Mouse (Mus musculus) midbrain, embryonic 14.5 days (tissue): ENCODE results near the gene Mccc1. TPM values are rescaled to one million over a fixed set of nuclear protein-coding genes. Genes with fewer than 3 reads are reported as not detected.

Experiments
- ATAC-seq: fragments of 200-750 bp; cut with Nextera tagmentation; 2 replicates; pipeline ENCODE4 v1.8.0; 2017; ENCODE audit warnings: moderate number of reproducible peaks, moderate library complexity; ENCODE audit not compliant: low FRiP score, low TSS enrichment
- DNase-seq: peaks from one replicate; pipeline ENCODE4 v3.0.0-alpha.2; 2015
- H3K27ac ChIP-seq: fragments of 300-500 bp; sonication (generic); replicated peaks from 2 replicates; pipeline ENCODE4 v1.5.1; 2014; ENCODE audit warnings: mild to moderate bottlenecking, low read depth, low read length, moderate library complexity
- H3K27me3 ChIP-seq: fragments of 300-500 bp; sonication (generic); 2 replicates; pipeline ENCODE4 v1.6.1; 2014; ENCODE audit warnings: low read length, control low read depth, mixed read lengths; ENCODE audit not compliant: control insufficient read depth, insufficient read depth
- H3K36me3 ChIP-seq: fragments of 300-500 bp; sonication (generic); 2 replicates; pipeline ENCODE4 v1.6.1; 2014; ENCODE audit warnings: low read length, control low read depth; ENCODE audit not compliant: control insufficient read depth, insufficient read depth
- H3K4me1 ChIP-seq: fragments of 300-500 bp; sonication (generic); 2 replicates; pipeline ENCODE4 v1.6.1; 2014; ENCODE audit warnings: mild to moderate bottlenecking, antibody characterized with exemption, low read length, control low read depth; ENCODE audit not compliant: control insufficient read depth, insufficient read depth
- H3K4me2 ChIP-seq: fragments of 300-500 bp; sonication (generic); 2 replicates; pipeline ENCODE4 v1.6.1; 2014; ENCODE audit warnings: mild to moderate bottlenecking, low read length, moderate library complexity
- H3K4me3 ChIP-seq: fragments of 300-500 bp; sonication (generic); replicated peaks from 2 replicates; pipeline ENCODE4 v1.5.1; 2014; ENCODE audit warnings: low read depth, low read length
- H3K9ac ChIP-seq: fragments of 300-500 bp; sonication (generic); replicated peaks from 2 replicates; pipeline ENCODE4 v1.6.1; 2014; ENCODE audit warnings: mild to moderate bottlenecking, low read length, moderate library complexity
- H3K9me3 ChIP-seq: fragments of 300-500 bp; sonication (generic); 2 replicates; pipeline ENCODE4 v1.6.1; 2016; ENCODE audit warnings: low read length, control low read depth, mixed read lengths; ENCODE audit not compliant: control insufficient read depth
- WGBS: fragments of 180-500 bp; shearing (Covaris S2); extraction: QIAGEN DNeasy Blood & Tissue Kit; methylation state at CpG from one replicate; pipeline ENCODE4 v1.1.7; 2014; 5-methylcytosine and 5-hydroxymethylcytosine counted together
- polyA plus RNA-seq: library from polyadenylated mRNA; unstranded; fragments of >200 nt; fragmentation: Nextera tagmentation; extraction: Ambion mirVana; gene quantifications from 2 replicates; pipeline ENCODE4 v1.2.1, GENCODE M21; 2014

Mccc1 gene
- polyA plus RNA-seq, 1 experiment from 2014 or later: 25.7 TPM

DNA sequence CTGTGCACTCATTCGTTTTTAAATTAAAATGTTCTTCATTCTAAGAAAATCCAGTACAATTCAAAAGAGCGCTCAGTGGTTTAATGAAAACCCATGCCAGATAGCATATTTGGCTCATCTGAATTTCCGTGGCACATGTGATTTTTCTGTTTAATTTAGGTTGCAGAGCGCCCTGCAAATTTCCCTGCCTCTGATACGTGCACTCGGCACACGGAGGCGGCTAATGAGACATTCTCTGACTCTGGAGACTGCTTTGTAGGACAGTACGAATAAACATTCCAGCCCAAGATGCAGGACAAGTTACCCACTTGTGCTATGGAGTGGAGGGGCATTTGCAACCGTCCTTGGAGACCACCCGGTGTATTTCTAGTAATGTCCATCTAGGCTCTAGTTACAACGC, 29.3 kb downstream of the Mccc1 start:
- Histone ChIP-seq H3K4me3 (no peak overlapping the region), H3K9ac (no peak overlapping the region), H3K27ac (no peak overlapping the region), H3K9me3 (no peaks in the 10 kb centered on the region), H3K4me1 (no peaks in the 10 kb centered on the region), H3K36me3 (peaks cover 70% of the 10 kb centered on the region), H3K4me2 (no peak overlapping the region), H3K27me3 (no peaks in the 10 kb centered on the region)
- ATAC-seq (no peak), DNase-seq (no peak)
- 94% methylated on average over 12 of the region's 12 CpGs for WGBS

DNA sequence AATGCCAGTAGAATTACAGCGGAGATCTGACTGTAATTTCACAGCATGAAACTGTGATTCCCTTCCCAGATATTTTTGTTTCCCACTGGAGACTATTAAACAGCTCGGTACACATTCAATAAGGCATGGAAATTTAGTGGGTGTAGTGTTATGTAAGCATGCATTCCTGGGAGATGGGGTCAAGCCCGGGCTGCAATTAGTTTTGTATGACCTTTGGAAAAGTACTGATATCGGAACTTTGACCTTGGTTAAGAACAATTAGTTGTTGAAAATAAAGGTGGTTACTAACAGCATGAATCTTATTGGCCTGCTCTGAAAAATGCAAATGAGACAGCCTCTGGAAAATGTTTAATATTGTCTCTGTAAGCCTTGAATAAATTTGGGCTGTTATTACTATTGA, 30.0 kb downstream of the Mccc1 start:
- Histone ChIP-seq H3K36me3 (peaks cover 67% of the 10 kb centered on the region), H3K27me3 (no peaks in the 10 kb centered on the region), H3K9me3 (no peaks in the 10 kb centered on the region), H3K4me2 (no peak overlapping the region), H3K4me1 (no peaks in the 10 kb centered on the region), H3K9ac (no peak overlapping the region), H3K27ac (no peak overlapping the region), H3K4me3 (no peak overlapping the region)
- 93% methylated on average over 4 of the region's 4 CpGs for WGBS
- DNase-seq (no peak), ATAC-seq (no peak)

DNA sequence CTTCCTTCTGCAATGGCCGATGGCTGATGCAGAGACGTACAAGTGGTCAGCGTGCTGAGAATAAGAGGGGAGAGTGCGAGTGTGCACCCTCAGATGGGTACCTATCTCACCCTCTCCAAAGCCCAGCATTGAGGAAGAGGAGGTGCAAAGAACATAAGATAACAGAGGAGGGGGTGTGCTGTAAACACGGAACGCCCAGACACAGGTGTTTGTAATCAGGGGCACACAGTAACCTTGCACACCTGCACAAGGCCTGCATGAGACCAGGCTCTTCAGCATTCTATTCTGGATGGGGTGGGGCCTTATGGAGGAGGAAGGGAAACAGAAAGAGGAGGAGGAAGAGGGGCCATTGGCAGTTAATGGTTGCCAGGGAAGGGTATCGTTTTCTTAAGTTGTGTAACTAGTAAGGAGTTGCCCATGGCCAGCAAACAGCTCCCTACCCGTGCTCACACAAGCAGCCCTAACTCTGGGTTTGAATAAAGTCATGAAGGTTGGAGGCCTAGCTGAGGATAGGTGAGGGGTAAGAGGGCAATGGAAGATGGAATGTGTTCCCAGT, 33.0 kb downstream of the Mccc1 start:
- Histone ChIP-seq H3K4me3 (no peak overlapping the region), H3K4me2 (no peak overlapping the region), H3K9me3 (no peaks in the 10 kb centered on the region), H3K27ac (no peak overlapping the region), H3K27me3 (no peaks in the 10 kb centered on the region), H3K36me3 (peaks cover 60% of the 10 kb centered on the region), H3K9ac (no peak overlapping the region), H3K4me1 (no peaks in the 10 kb centered on the region)
- DNase-seq (no peak), ATAC-seq (no peak)
- WGBS: 96% methylated on average over 8 of the region's 8 CpGs

DNA sequence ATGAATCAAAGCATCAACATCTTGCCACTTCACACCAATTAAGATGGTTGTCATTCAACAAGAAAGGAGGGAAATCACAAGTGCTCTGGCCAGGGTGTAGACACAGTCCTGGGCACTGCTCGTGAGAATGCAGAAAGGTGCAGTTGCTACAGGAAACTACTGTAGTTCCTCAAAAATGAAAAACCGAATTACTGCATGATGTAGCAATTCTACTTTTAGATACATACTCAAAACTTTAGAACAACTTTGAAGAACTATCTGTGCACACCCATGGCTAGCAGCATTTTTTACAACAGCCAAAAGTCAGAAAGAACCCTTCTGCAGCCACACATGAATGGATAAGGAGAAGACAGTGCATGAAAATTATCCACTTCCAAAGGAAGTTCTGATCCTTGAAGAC, 34.0 kb downstream of the Mccc1 start:
- 86% methylated on average over 2 of the region's 2 CpGs for WGBS
- H3K9me3 ChIP-seq: no peaks in the 10 kb centered on the region
- no peaks in the 10 kb centered on the region for H3K27me3 ChIP-seq
- ATAC-seq (no peak), DNase-seq (no peak)
- peaks cover 57% of the 10 kb centered on the region for H3K36me3 ChIP-seq
- H3K27ac ChIP-seq: no peak overlapping the region
- no peaks in the 10 kb centered on the region for H3K4me1 ChIP-seq
- no peak overlapping the region for H3K9ac ChIP-seq
- H3K4me3 ChIP-seq: no peak overlapping the region
- no peak overlapping the region for H3K4me2 ChIP-seq

DNA sequence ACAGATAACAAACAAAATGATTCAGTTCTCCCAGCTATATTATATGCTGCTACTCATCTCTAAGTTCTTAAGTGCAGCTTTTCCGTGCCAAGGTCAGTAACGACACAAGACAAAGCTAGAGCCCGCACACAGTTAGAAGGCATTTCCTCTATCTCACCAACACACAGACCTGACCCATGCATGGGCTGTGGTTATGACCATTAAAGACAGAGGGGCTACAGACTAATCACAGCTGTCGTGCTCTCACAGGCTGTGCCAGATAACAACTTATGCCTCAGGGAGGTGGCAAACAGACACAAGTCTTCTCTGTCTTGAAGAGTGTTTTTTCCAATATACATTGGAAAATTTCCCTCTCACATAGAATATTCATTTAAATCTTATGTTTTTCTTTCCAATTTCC, 35.5 kb downstream of the Mccc1 start:
- DNase-seq (no peak), ATAC-seq (no peak)
- H3K27ac ChIP-seq: no peak overlapping the region
- no peak overlapping the region for H3K4me2 ChIP-seq
- peaks cover 58% of the 10 kb centered on the region for H3K36me3 ChIP-seq
- no peaks in the 10 kb centered on the region for H3K27me3 ChIP-seq
- no peak overlapping the region for H3K4me3 ChIP-seq
- 88% methylated on average over 4 of the region's 4 CpGs for WGBS
- H3K9me3 ChIP-seq: no peaks in the 10 kb centered on the region
- no peak overlapping the region for H3K9ac ChIP-seq
- H3K4me1 ChIP-seq: no peaks in the 10 kb centered on the region

DNA sequence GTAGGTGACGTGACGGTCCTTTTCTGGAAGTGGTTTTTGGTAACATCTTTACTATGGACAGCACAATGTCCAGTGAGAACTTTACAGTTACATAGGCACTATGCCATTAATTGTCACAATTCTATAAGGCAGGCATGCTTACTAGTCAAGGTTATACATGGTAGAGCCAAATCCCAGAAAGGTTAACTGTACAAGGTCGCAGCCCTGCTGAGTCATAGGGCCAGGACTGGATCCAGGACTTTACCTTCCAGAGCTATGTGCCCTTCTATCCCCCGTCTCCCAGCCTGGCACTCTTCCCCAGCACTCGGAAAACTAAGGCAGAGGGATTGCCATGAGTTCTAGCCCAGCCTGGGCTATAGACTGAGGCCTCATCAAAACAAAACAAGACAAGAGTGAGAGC, 36.6 kb downstream of the Mccc1 start:
- Histone ChIP-seq H3K9ac (no peak overlapping the region), H3K36me3 (peaks cover 63% of the 10 kb centered on the region), H3K4me3 (no peak overlapping the region), H3K4me2 (no peak overlapping the region), H3K27ac (no peak overlapping the region), H3K4me1 (no peaks in the 10 kb centered on the region), H3K9me3 (no peaks in the 10 kb centered on the region), H3K27me3 (no peaks in the 10 kb centered on the region)
- DNase-seq (no peak), ATAC-seq (no peak)
- whole genome bisulfite sequencing: 92% methylated on average over 5 of the region's 5 CpGs

DNA sequence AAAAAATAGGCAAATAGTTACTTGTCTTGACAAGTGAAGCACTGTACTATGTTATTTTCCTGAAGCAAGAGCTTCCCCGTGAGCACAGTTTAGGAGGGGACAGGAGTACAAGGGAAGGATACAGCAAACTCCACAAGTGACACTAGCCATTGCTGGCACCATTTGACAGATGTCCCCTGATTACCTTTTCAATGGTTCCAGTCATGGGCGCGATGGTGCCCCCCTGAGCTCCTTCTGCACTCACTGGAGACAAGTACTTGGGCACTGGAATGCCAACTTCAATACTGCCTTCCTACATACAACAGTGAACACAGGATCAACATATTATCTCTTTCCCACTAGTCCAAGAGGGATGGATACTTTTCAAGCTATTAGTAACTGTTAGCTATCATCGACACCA, 37.1 kb downstream of the Mccc1 start:
- Histone ChIP-seq H3K4me2 (no peak overlapping the region), H3K36me3 (peaks cover 65% of the 10 kb centered on the region), H3K4me1 (no peaks in the 10 kb centered on the region), H3K9me3 (no peaks in the 10 kb centered on the region), H3K4me3 (no peak overlapping the region), H3K9ac (no peak overlapping the region), H3K27ac (no peak overlapping the region), H3K27me3 (no peaks in the 10 kb centered on the region)
- 93% methylated on average over 4 of the region's 4 CpGs for WGBS
- ATAC-seq (no peak), DNase-seq (no peak)

DNA sequence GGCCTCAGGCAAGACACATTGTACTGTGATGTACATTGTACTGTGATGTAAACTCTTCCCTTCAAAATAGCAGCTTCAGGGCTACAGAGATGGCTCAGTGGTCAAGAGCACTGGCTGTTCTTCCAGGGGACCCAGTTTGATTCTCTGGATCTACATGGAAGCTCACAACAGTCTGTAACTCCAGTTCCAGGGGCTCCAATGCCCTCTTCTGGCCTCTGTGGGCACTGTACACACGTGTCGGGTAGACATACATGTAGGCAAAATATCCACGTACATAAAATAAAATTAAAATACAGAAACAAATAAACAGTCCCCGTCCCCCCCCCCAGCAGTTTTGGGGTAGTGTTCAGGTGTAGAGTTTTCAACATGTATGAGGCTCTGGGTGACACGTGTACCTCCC, 37.5 kb downstream of the Mccc1 start:
- Histone ChIP-seq H3K4me1 (no peaks in the 10 kb centered on the region), H3K9me3 (no peaks in the 10 kb centered on the region), H3K9ac (no peak overlapping the region), H3K4me2 (no peak overlapping the region), H3K36me3 (peaks cover 63% of the 10 kb centered on the region), H3K4me3 (no peak overlapping the region), H3K27ac (no peak overlapping the region), H3K27me3 (no peaks in the 10 kb centered on the region)
- no peak for DNase-seq
- ATAC-seq: no peak
- 92% methylated on average over 5 of the region's 5 CpGs for WGBS

DNA sequence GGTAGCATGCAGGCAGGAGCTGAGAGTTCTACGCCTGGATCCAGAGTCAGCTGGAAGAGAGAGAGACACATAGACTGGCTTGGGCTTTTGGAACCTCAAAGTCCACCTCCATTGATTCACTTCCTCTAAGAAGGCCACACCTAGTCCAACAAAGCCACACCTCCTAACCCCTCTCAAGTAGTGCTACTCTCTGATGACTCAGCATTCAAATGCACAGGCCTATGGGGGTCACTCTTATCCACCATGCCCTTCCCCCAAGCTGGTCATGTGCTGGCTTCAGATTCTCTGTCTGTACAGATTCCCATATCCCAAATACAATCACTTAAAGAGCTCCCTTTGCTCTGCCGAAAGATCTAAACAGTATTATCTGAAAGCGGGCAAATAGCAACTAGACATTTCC, 43.2 kb downstream of the Mccc1 start:
- Histone ChIP-seq H3K36me3 (peaks cover 34% of the 10 kb centered on the region), H3K9me3 (no peaks in the 10 kb centered on the region), H3K27ac (no peak overlapping the region), H3K9ac (no peak overlapping the region), H3K4me3 (no peak overlapping the region), H3K4me2 (no peak overlapping the region), H3K4me1 (no peaks in the 10 kb centered on the region), H3K27me3 (no peaks in the 10 kb centered on the region)
- ATAC-seq: no peak
- 93% methylated on average over 3 of the region's 3 CpGs for WGBS
- DNase-seq: no peak
